Mouse (Mus musculus) midbrain, embryonic 11.5 days (tissue): ENCODE data around the gene Cldn19. TPM values are rescaled to one million over a fixed set of nuclear protein-coding genes. Genes with fewer than 3 reads are reported as not detected.

ENCODE experiments used
- ATAC-seq: fragments of 200-750 bp; cut with Nextera tagmentation; 2 replicates; pipeline ENCODE4 v1.8.0; 2017; ENCODE audit warnings: moderate TSS enrichment, moderate library complexity; ENCODE audit not compliant: low FRiP score
- DNase-seq: peaks from one replicate; pipeline ENCODE4 v3.0.0; 2015; ENCODE audit warnings: low spot score; ENCODE audit errors: missing footprints
- H3K27ac ChIP-seq: fragments of 300-500 bp; sonication (generic); 2 replicates; pipeline ENCODE4 v1.5.1; 2014; ENCODE audit warnings: low read depth, low read length
- H3K27me3 ChIP-seq: fragments of 300-500 bp; sonication (generic); 2 replicates; pipeline ENCODE4 v1.6.1; 2014; ENCODE audit warnings: mild to moderate bottlenecking, low read length, moderate library complexity, mixed read lengths; ENCODE audit not compliant: control insufficient read depth, insufficient read depth
- H3K36me3 ChIP-seq: fragments of 300-500 bp; sonication (generic); 2 replicates; pipeline ENCODE4 v1.6.1; 2014; ENCODE audit warnings: mild to moderate bottlenecking, low read length, moderate library complexity, mixed read lengths; ENCODE audit not compliant: control insufficient read depth, insufficient read depth
- H3K4me1 ChIP-seq: fragments of 300-500 bp; sonication (generic); 2 replicates; pipeline ENCODE4 v1.6.1; 2014; ENCODE audit warnings: low read length; ENCODE audit not compliant: control insufficient read depth, insufficient read depth
- H3K4me2 ChIP-seq: fragments of 300-500 bp; sonication (generic); 2 replicates; pipeline ENCODE4 v1.6.1; 2014; ENCODE audit warnings: mild to moderate bottlenecking, moderate library complexity
- H3K4me3 ChIP-seq: fragments of 300-500 bp; sonication (generic); 2 replicates; pipeline ENCODE4 v1.5.1; 2014; ENCODE audit warnings: low read depth, low read length
- H3K9ac ChIP-seq: fragments of 300-500 bp; sonication (generic); 2 replicates; pipeline ENCODE4 v1.6.1; 2014; ENCODE audit warnings: low read length
- H3K9me3 ChIP-seq: fragments of 300-500 bp; sonication (generic); 2 replicates; pipeline ENCODE4 v1.6.1; 2016; ENCODE audit warnings: low read length; ENCODE audit not compliant: control insufficient read depth
- WGBS: fragments of 180-500 bp; shearing (Covaris S2); extraction: QIAGEN DNeasy Blood & Tissue Kit; methylation state at CpG from one replicate; pipeline ENCODE4 v1.1.7; 2014; 5-methylcytosine and 5-hydroxymethylcytosine counted together
- polyA plus RNA-seq: library from polyadenylated mRNA; unstranded; fragments of >200 nt; fragmentation: Nextera tagmentation; extraction: Ambion mirVana; gene quantifications from 2 replicates; pipeline ENCODE4 v1.2.1, GENCODE M21; 2014

Gene Cldn19
- polyA plus RNA-seq, 1 experiment from 2014 or later = 0.49 TPM

- DNase-seq = no peak
- WGBS = 69% methylated on average over 14 of the region's 14 CpGs
Measured at GRCm38 (mm10) chr4:119246688-119247225, 8.5 kb upstream of the Cldn19 start.

GRCm38 (mm10) chr4:119247462-119248235 is 7.6 kb upstream of the Cldn19 start:
- Histone ChIP-seq H3K4me1 (peaks cover 5% of the 10 kb centered on the region), H3K9me3 (no peaks in the 10 kb centered on the region), H3K36me3 (0 out of 2 replicates have a peak, but pooled peaks cover 2% of the 10 kb centered on the region), H3K27ac (peak overlapping the region; percentile 9; the same call in 1 of the 2 replicates), H3K9ac (peak overlapping the region; percentile 33; the same call in 1 of the 2 replicates), H3K4me2 (no peak overlapping the region; the same call in 1 of the 2 replicates), H3K4me3 (no peak overlapping the region), H3K27me3 (no peaks in the 10 kb centered on the region)
- WGBS = 24% methylated on average over 13 of the region's 13 CpGs
- ATAC-seq (peak; percentile 74), DNase-seq (peak; percentile 97)

More at GRCm38 (mm10) chr4:119246688-119247225, 8.5 kb upstream of the Cldn19 start:
- Histone ChIP-seq H3K36me3 (0 out of 2 replicates have a peak, but pooled peaks cover 2% of the 10 kb centered on the region), H3K9me3 (no peaks in the 10 kb centered on the region), H3K4me2 (no peak overlapping the region), H3K27me3 (no peaks in the 10 kb centered on the region), H3K4me3 (no peak overlapping the region), H3K4me1 (peaks cover 5% of the 10 kb centered on the region), H3K27ac (no peak overlapping the region), H3K9ac (no peak overlapping the region)
- ATAC-seq = no peak; the same call in 1 of the 2 replicates

GRCm38 (mm10) chr4:119248407-119248965 is 6.7 kb upstream of the Cldn19 start:
- Histone ChIP-seq H3K27me3 (no peaks in the 10 kb centered on the region), H3K4me1 (peaks cover 5% of the 10 kb centered on the region), H3K36me3 (0 out of 2 replicates have a peak, but pooled peaks cover 2% of the 10 kb centered on the region), H3K4me2 (no peak overlapping the region), H3K4me3 (no peak overlapping the region), H3K9ac (no peak overlapping the region), H3K27ac (no peak overlapping the region), H3K9me3 (no peaks in the 10 kb centered on the region)
- DNase-seq = no peak
- ATAC-seq = no peak
- WGBS = 86% methylated on average over 11 of the region's 11 CpGs

GRCm38 (mm10) chr4:119252025-119252808 is 3.0 kb upstream of the Cldn19 start:
- WGBS = 69% methylated on average over 7 of the region's 7 CpGs
- no peak for ATAC-seq
- Histone ChIP-seq H3K4me1 (peaks cover 19% of the 10 kb centered on the region), H3K36me3 (no peaks in the 10 kb centered on the region), H3K27ac (no peak overlapping the region), H3K9me3 (no peaks in the 10 kb centered on the region), H3K9ac (no peak overlapping the region), H3K27me3 (no peaks in the 10 kb centered on the region), H3K4me2 (no peak overlapping the region), H3K4me3 (no peak overlapping the region)
- no peak for DNase-seq

- 0 out of 2 replicates have a peak overlapping the region, but pooled peaks have one; percentile 6 for H3K4me2 ChIP-seq
Measured at GRCm38 (mm10) chr4:119254012-119254618, 1.1 kb upstream of the Cldn19 start.

GRCm38 (mm10) chr4:119257083-119257482 is 1.9 kb downstream of the Cldn19 start:
- ATAC-seq (no peak), DNase-seq (no peak)
- Histone ChIP-seq H3K4me2 (no peak overlapping the region), H3K9ac (no peak overlapping the region), H3K4me1 (peaks cover 14% of the 10 kb centered on the region), H3K27me3 (no peaks in the 10 kb centered on the region), H3K4me3 (no peak overlapping the region), H3K36me3 (no peaks in the 10 kb centered on the region), H3K9me3 (no peaks in the 10 kb centered on the region), H3K27ac (no peak overlapping the region)
- WGBS = 81% methylated on average over 6 of the region's 6 CpGs

More at GRCm38 (mm10) chr4:119254012-119254618, 1.1 kb upstream of the Cldn19 start:
- 16% methylated on average over 9 of the region's 9 CpGs for WGBS
- no peaks in the 10 kb centered on the region for H3K27me3 ChIP-seq
- H3K4me1 ChIP-seq = peaks cover 14% of the 10 kb centered on the region
- ATAC-seq (peak; percentile 67), DNase-seq (peak; percentile 91)
- H3K36me3 ChIP-seq = no peaks in the 10 kb centered on the region
- peak overlapping the region; percentile 44 for H3K9ac ChIP-seq
- peak overlapping the region; percentile 57 for H3K27ac ChIP-seq
- H3K4me3 ChIP-seq = no peak overlapping the region
- H3K9me3 ChIP-seq = no peaks in the 10 kb centered on the region

- H3K4me1 ChIP-seq = peaks cover 4% of the 10 kb centered on the region
- no peak overlapping the region for H3K4me2 ChIP-seq
- no peak overlapping the region for H3K9ac ChIP-seq
- DNase-seq (no peak), ATAC-seq (no peak)
- H3K27ac ChIP-seq = no peak overlapping the region
- H3K27me3 ChIP-seq = no peaks in the 10 kb centered on the region
- whole genome bisulfite sequencing = 74% methylated on average over 15 of the region's 15 CpGs
- no peaks in the 10 kb centered on the region for H3K36me3 ChIP-seq
- H3K9me3 ChIP-seq = no peaks in the 10 kb centered on the region
- no peak overlapping the region for H3K4me3 ChIP-seq
Measured at GRCm38 (mm10) chr4:119259344-119260254, 4.4 kb downstream of the Cldn19 start.
